Mouse (Mus musculus): ENCODE results near the gene Pdzd2.
"Not testable (repeated sequence)": the region's sequence is repeated elsewhere in the genome, so short reads cannot be mapped to it uniquely, and the experiment has no call there.

Pdzd2 gene

GRCm38 (mm10) chr15:12377800-12378199, 361.9 kb downstream of the Pdzd2 start:
- DNase-seq (ENCODE audit: low read depth, low spot score), result no peak

- DNase-seq (ENCODE audit: low read depth, low spot score), result no peak
Measured at GRCm38 (mm10) chr15:12376491-12377069, 363.1 kb downstream of the Pdzd2 start.

GRCm38 (mm10) chr15:12375641-12376311, 363.9 kb downstream of the Pdzd2 start:
- DNase-seq (ENCODE audit: low read depth, low spot score), result peak; percentile 28

GRCm38 (mm10) chr15:12374916-12375315, 364.8 kb downstream of the Pdzd2 start:
- no peak for DNase-seq (ENCODE audit: low read depth, low spot score)

GRCm38 (mm10) chr15:12373918-12374317, 365.8 kb downstream of the Pdzd2 start:
- no peak for DNase-seq (ENCODE audit: low read depth, low spot score)

GRCm38 (mm10) chr15:12373496-12373895, 366.2 kb downstream of the Pdzd2 start:
- DNase-seq (ENCODE audit: low read depth, low spot score), result no peak

- peak; percentile 61 for DNase-seq (ENCODE audit: low read depth, low spot score)
Measured at GRCm38 (mm10) chr15:12371183-12371582, 368.5 kb downstream of the Pdzd2 start.

- no peak for DNase-seq (ENCODE audit: low read depth, low spot score)
Measured at GRCm38 (mm10) chr15:12370096-12370495, 369.6 kb downstream of the Pdzd2 start.

GRCm38 (mm10) chr15:12368850-12369249, 370.9 kb downstream of the Pdzd2 start:
- no peak for DNase-seq (ENCODE audit: low read depth, low spot score)

GRCm38 (mm10) chr15:12368357-12368756, 371.4 kb downstream of the Pdzd2 start:
- no peak for DNase-seq (ENCODE audit: low read depth, low spot score)

GRCm38 (mm10) chr15:12367306-12368080, 372.2 kb downstream of the Pdzd2 start:
- DNase-seq (ENCODE audit: low read depth, low spot score), result no peak

GRCm38 (mm10) chr15:12366580-12367305, 373.0 kb downstream of the Pdzd2 start:
- DNase-seq (ENCODE audit: low read depth, low spot score), result not testable (repeated sequence)

GRCm38 (mm10) chr15:12366072-12366469, 373.7 kb downstream of the Pdzd2 start:
- DNase-seq (ENCODE audit: low read depth, low spot score), result no peak

GRCm38 (mm10) chr15:12365416-12366071, 374.2 kb downstream of the Pdzd2 start:
- no peak for DNase-seq (ENCODE audit: low read depth, low spot score)

GRCm38 (mm10) chr15:12364096-12364495, 375.6 kb downstream of the Pdzd2 start:
- no peak for DNase-seq (ENCODE audit: low read depth, low spot score)

GRCm38 (mm10) chr15:12362701-12363040, 377.1 kb downstream of the Pdzd2 start:
- no peak for DNase-seq (ENCODE audit: low read depth, low spot score)

- DNase-seq (ENCODE audit: low read depth, low spot score), result no peak
Measured at GRCm38 (mm10) chr15:12362001-12362700, 377.6 kb downstream of the Pdzd2 start.

GRCm38 (mm10) chr15:12360519-12361212, 379.1 kb downstream of the Pdzd2 start:
- no peak for DNase-seq (ENCODE audit: low read depth, low spot score)

GRCm38 (mm10) chr15:12358384-12358783, 381.3 kb downstream of the Pdzd2 start:
- no peak for DNase-seq (ENCODE audit: low read depth, low spot score)

GRCm38 (mm10) chr15:12357459-12357858, 382.3 kb downstream of the Pdzd2 start:
- no peak for DNase-seq (ENCODE audit: low read depth, low spot score)

All from retina, adult 2 months (tissue).